Mouse (Mus musculus) MEL (cell line): Measurements from ENCODE around the gene Tnip3.

Source experiments
- CTCF ChIP-seq, 3 experiments: IDR thresholded peaks in 2 of 3; conservative IDR thresholded peaks in 1 of 3; 2 replicates each; pipeline ENCODE4 v1.5.1; 2011 to 2012; ENCODE audit warnings: low read length in 3 of 3, low read depth in 2 of 3, mild to moderate bottlenecking in 2 of 3, improper control_type of control experiment in 1 of 3, inconsistent platforms in 1 of 3, mixed read lengths in 1 of 3, moderate library complexity in 1 of 3; ENCODE audit not compliant: control insufficient read depth in 1 of 3, insufficient read depth in 1 of 3, poor library complexity in 1 of 3, severe bottlenecking in 1 of 3
- GABPA ChIP-seq: IDR thresholded peaks from 2 replicates; pipeline ENCODE4 v1.6.1; 2012; ENCODE audit warnings: low read depth, mild to moderate bottlenecking, inconsistent platforms, low read length, improper control_type of control experiment, moderate library complexity
- MAX ChIP-seq: IDR thresholded peaks from 2 replicates; pipeline ENCODE4 v1.6.1; 2011; ENCODE audit warnings: low read length, improper control_type of control experiment
- SMC3 ChIP-seq: IDR thresholded peaks from 2 replicates; pipeline ENCODE4 v1.6.1; 2011; ENCODE audit warnings: low read depth, low read length, improper control_type of control experiment

DNA sequence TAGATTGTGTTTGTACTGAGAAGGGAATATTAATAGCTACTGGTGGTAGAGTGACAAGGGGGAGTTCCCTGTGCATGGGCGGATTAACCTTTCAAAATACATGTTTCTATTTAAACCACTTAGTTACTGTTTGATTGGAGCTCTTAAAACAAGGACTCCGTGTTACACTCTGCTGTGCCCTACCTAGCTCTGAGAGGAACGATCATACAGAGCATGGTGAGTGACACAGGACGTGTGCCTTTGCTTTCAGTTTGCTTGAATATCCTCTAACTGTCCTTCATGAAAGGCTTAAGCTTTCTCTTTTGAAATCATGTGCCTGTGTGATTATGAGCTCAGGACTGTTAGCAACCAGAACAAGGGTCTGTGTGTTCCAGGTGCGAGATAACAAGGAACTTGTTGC is at the start of gene Tnip3:
- TF ChIP-seq CTCF (IDR thresholded peaks at IDR 0.05 in 2 of 3, conservative IDR thresholded peaks at IDR 0.05 in 1 of 3; ENCODE audit: control insufficient read depth in 1 of 3, insufficient read depth in 1 of 3, low read depth in 2 of 3, low read length in 3 of 3, poor library complexity in 1 of 3, severe bottlenecking in 1 of 3) (no peak), SMC3 (no peak), MAX (no peak), GABPA (no peak)
